Mouse (Mus musculus): ENCODE results near the gene Cldn13. TPM values are rescaled to one million over a fixed set of nuclear protein-coding genes. Genes with fewer than 3 reads are reported as not detected.
"Not testable (repeated sequence)": the region's sequence is repeated elsewhere in the genome, so short reads cannot be mapped to it uniquely, and the experiment has no call there.

Cldn13 gene
- polyA plus RNA-seq, 1 experiment from 2014 or later, result 0.31 TPM

DNA sequence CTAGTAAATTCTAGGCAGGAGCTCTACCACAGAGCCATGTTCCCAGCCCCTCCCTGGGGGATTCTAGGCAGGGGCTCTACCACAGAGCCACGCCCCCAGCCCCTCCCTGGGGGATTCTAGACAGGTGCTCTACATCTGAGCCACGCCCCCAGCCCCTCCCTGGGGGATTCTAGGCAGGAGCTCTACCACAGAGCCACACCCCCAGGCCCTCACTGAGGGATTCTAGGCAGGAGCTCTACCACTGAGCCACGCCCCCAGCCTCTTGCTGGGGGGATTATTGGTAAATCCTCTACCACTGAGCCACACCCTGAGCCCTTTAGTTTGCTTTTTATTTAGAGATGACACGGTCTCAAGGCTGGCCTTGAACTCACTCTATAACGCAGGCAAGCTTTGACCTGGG lies 18.4 kb upstream of the Cldn13 start:
- not testable (repeated sequence) for ATAC-seq (ENCODE audit: insufficient number of reproducible peaks, insufficient read depth, low FRiP score, low read depth); H3K9ac ChIP-seq (ENCODE audit: low read length); H3K27ac ChIP-seq (replicated peaks in 1 of 2; ENCODE audit: control insufficient read depth in 1 of 2, insufficient read depth in 1 of 2, low read depth in 2 of 2, low read length in 2 of 2); H3K4me3 ChIP-seq (ENCODE audit: control insufficient read depth in 1 of 2, insufficient read depth in 1 of 2, low read depth in 1 of 2, low read length in 2 of 2); H3K9me3 ChIP-seq (ENCODE audit: control insufficient read depth, low read length); H3K27me3 ChIP-seq (ENCODE audit: control insufficient read depth, insufficient read depth, low read length); H3K36me3 ChIP-seq (ENCODE audit: control insufficient read depth, insufficient read depth, low read length); H3K4me2 ChIP-seq (ENCODE audit: low read length); H3K4me1 ChIP-seq (ENCODE audit: control insufficient read depth in 2 of 2, insufficient read depth in 2 of 2, low read length in 2 of 2)
- WGBS, result 87% methylated on average over 5 of the region's 5 CpGs

DNA sequence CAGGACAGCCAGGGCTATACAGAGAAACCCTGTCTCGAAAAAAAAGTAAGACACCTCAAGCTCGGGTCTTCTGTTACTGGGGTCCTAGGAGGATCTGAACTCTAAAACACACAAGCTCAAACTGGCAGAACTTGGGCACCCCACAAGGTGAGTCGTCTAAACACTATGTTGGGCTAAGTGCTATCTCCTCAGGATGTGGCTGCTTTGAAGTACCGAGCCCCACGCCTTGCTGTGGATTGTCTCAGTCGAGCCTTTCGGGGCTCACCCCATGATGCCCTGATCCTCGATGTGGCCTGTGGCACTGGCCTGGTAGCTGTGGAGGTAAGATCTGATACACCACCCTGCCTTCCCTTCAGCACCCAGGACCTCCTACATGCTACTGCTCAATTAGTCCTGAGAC lies 18.0 kb upstream of the Cldn13 start:
- WGBS, result 80% methylated on average over 8 of the region's 8 CpGs
- ATAC-seq (ENCODE audit: insufficient number of reproducible peaks, insufficient read depth, low FRiP score, low read depth), result no peak

DNA sequence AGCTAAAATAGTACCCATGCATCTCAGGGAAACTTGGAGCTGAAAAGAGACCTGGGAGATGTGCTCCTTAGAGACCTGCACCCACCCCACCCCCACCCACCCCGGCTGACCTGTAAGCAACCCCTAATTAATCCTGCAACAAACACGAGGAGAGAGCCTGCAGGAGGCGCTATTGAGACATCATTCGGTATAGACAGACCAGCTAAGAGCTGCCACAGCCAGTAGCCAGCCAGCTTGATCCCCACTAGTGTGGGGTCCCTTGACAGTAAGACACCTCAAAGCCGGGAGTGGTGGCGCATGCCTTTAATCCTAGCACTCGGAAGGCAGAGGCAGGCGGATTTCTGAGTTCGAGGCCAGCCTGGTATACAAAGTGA lies 17.6 kb upstream of the Cldn13 start:
- Histone ChIP-seq H3K9ac (ENCODE audit: low read length) (peak overlapping the region; percentile 73), H3K4me2 (ENCODE audit: low read length) (peak overlapping the region; percentile 98), H3K9me3 (ENCODE audit: control insufficient read depth, low read length) (no peaks in the 10 kb centered on the region), H3K36me3 (ENCODE audit: control insufficient read depth, insufficient read depth, low read length) (0 out of 2 replicates have a peak, but pooled peaks cover 3% of the 10 kb centered on the region), H3K4me1 (ENCODE audit: control insufficient read depth in 2 of 2, insufficient read depth in 2 of 2, low read length in 2 of 2) (peaks cover 2 to 3% of the 10 kb centered on the region in 2 experiments; a peak in 1 of 4 replicates), H3K27ac (replicated peaks in 1 of 2; ENCODE audit: control insufficient read depth in 1 of 2, insufficient read depth in 1 of 2, low read depth in 2 of 2, low read length in 2 of 2) (peak overlapping the region in 1 of 2 experiments; percentile 45; a peak in 1 of 4 replicates), H3K27me3 (ENCODE audit: control insufficient read depth, insufficient read depth, low read length) (no peaks in the 10 kb centered on the region), H3K4me3 (ENCODE audit: control insufficient read depth in 1 of 2, insufficient read depth in 1 of 2, low read depth in 1 of 2, low read length in 2 of 2) (peak overlapping the region; percentile 65 to 66)
- no peak; the same call in 1 of the 2 replicates for ATAC-seq (ENCODE audit: insufficient number of reproducible peaks, insufficient read depth, low FRiP score, low read depth)
- 45% methylated on average over 9 of the region's 9 CpGs for WGBS

More for the DNA sequence above, 18.0 kb upstream of the Cldn13 start:
- H3K27me3 ChIP-seq (ENCODE audit: control insufficient read depth, insufficient read depth, low read length), result no peaks in the 10 kb centered on the region
- H3K36me3 ChIP-seq (ENCODE audit: control insufficient read depth, insufficient read depth, low read length), result 0 out of 2 replicates have a peak, but pooled peaks cover 3% of the 10 kb centered on the region
- no peaks in the 10 kb centered on the region for H3K9me3 ChIP-seq (ENCODE audit: control insufficient read depth, low read length)
- H3K27ac ChIP-seq (replicated peaks in 1 of 2; ENCODE audit: control insufficient read depth in 1 of 2, insufficient read depth in 1 of 2, low read depth in 2 of 2, low read length in 2 of 2), result no peak overlapping the region
- peaks cover 2 to 3% of the 10 kb centered on the region in 2 experiments; a peak in 1 of 4 replicates for H3K4me1 ChIP-seq (ENCODE audit: control insufficient read depth in 2 of 2, insufficient read depth in 2 of 2, low read length in 2 of 2)
- H3K9ac ChIP-seq (ENCODE audit: low read length), result no peak overlapping the region
- no peak overlapping the region for H3K4me3 ChIP-seq (ENCODE audit: control insufficient read depth in 1 of 2, insufficient read depth in 1 of 2, low read depth in 1 of 2, low read length in 2 of 2)
- H3K4me2 ChIP-seq (ENCODE audit: low read length), result no peak overlapping the region

DNA sequence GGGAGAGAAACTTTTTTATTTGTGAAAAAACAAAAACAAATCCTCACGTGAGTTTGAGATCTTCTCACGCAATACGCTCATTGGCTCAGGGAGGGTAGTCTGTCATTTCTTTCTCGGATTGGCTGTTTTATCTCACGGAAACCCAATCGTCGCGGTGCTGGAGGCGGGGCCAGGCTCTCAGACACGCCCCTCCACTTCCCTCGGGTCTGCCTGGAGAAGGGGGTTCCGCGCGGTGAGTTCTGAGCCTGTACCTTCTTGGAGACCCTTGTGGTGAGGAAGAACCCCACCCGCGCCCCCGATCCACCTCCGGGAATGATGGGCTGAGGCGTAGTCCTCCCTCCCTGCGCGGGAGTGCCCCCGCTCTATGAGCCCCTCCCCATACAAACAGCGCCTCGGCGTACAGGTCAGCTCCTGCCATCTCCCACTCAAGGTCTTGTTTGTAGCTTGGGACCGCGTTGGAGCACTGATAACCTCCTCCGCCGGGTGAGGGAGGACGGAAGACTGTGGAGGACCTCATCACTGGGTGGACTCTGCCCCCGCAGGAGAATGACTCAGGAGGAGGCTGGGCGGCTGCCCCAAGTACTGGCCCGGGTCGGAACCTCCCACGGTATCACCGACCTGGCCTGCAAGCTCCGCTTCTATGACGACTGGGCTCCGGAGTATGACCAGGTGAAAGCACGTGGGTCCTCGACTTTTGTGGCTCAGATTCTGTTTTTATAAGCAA lies 17.0 kb upstream of the Cldn13 start, which contains the start of gene Mettl27:
Gene Mettl27 (plus strand): TSS at position 190 of the 724 bp plus-strand sequence.
- peak within 1 kb of the TSS; percentile 2 to 45; a peak in 3 of 4 replicates for H3K27ac ChIP-seq (replicated peaks in 1 of 2; ENCODE audit: control insufficient read depth in 1 of 2, insufficient read depth in 1 of 2, low read depth in 2 of 2, low read length in 2 of 2)
- H3K9me3 ChIP-seq (ENCODE audit: control insufficient read depth, low read length), result no peaks in the 10 kb centered on the region
- peak within 1 kb of the TSS; percentile 73 for H3K9ac ChIP-seq (ENCODE audit: low read length)
- no peaks in the 10 kb centered on the region for H3K27me3 ChIP-seq (ENCODE audit: control insufficient read depth, insufficient read depth, low read length)
- H3K4me2 ChIP-seq (ENCODE audit: low read length), result peak within 1 kb of the TSS; percentile 98
- peak; percentile 83 for ATAC-seq (ENCODE audit: insufficient number of reproducible peaks, insufficient read depth, low FRiP score, low read depth)
- under 1% methylated on average over 41 of the region's 41 CpGs for WGBS
- peak within 1 kb of the TSS; percentile 65 to 66 for H3K4me3 ChIP-seq (ENCODE audit: control insufficient read depth in 1 of 2, insufficient read depth in 1 of 2, low read depth in 1 of 2, low read length in 2 of 2)
- H3K4me1 ChIP-seq (ENCODE audit: control insufficient read depth in 2 of 2, insufficient read depth in 2 of 2, low read length in 2 of 2), result peaks cover 2 to 3% of the 10 kb centered on the region in 2 experiments; a peak in 1 of 4 replicates
- H3K36me3 ChIP-seq (ENCODE audit: control insufficient read depth, insufficient read depth, low read length), result 0 out of 2 replicates have a peak, but pooled peaks cover 3% of the 10 kb centered on the region

DNA sequence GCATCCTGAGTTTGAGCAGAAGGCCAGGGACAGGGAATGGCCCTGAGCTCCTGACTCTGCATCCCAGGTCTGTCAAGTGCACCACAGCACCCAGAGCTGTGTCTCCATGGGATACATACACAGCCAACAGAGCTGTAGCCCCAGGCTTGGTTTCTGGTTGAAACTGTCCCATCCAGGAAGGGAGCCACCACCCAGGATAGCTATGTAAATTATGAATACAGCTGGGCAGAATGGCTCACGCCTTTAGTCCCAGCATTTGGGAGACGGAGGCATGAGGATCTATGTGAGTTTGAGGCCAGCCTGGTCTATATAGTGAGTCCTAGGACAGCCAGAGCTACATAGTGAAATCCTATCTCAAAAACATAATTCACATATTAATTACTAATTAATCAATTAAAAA lies 14.7 kb upstream of the Cldn13 start:
- ATAC-seq (ENCODE audit: insufficient number of reproducible peaks, insufficient read depth, low FRiP score, low read depth), result no peak
- no peaks in the 10 kb centered on the region for H3K36me3 ChIP-seq (ENCODE audit: control insufficient read depth, insufficient read depth, low read length)

DNA sequence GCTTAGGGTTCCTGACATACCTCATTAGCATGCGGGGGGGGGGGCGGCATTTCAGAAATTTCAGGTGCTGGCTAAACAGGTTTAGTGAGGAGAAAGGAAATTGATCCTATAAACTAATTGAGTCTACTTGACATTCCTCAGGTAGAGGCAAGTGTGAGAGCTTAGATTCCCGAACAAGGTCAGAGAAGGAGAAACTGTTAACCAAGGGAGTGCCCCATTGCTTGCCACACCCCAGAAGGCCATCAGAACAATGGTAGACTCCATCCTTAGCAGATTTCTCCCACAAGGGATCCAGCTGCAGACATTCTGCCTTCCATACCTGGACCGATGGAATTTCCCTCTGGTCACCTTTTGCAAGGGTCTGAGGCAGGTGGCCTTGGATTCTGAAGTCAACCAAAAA lies 11.4 kb upstream of the Cldn13 start:
- no peaks in the 10 kb centered on the region for H3K27me3 ChIP-seq (ENCODE audit: control insufficient read depth, insufficient read depth, low read length)
- H3K4me3 ChIP-seq (ENCODE audit: control insufficient read depth in 1 of 2, insufficient read depth in 1 of 2, low read depth in 1 of 2, low read length in 2 of 2), result no peak overlapping the region
- H3K9ac ChIP-seq (ENCODE audit: low read length), result no peak overlapping the region
- no peak overlapping the region for H3K4me2 ChIP-seq (ENCODE audit: low read length)
- ATAC-seq (ENCODE audit: insufficient number of reproducible peaks, insufficient read depth, low FRiP score, low read depth), result no peak
- H3K9me3 ChIP-seq (ENCODE audit: control insufficient read depth, low read length), result no peaks in the 10 kb centered on the region
- H3K27ac ChIP-seq (replicated peaks in 1 of 2; ENCODE audit: control insufficient read depth in 1 of 2, insufficient read depth in 1 of 2, low read depth in 2 of 2, low read length in 2 of 2), result no peak overlapping the region
- H3K36me3 ChIP-seq (ENCODE audit: control insufficient read depth, insufficient read depth, low read length), result no peaks in the 10 kb centered on the region
- no peaks in the 10 kb centered on the region for H3K4me1 ChIP-seq (ENCODE audit: control insufficient read depth in 2 of 2, insufficient read depth in 2 of 2, low read length in 2 of 2)
- 76% methylated on average over 4 of the region's 4 CpGs for WGBS

More for the DNA sequence above, 14.7 kb upstream of the Cldn13 start:
- H3K27me3 ChIP-seq (ENCODE audit: control insufficient read depth, insufficient read depth, low read length), result no peaks in the 10 kb centered on the region
- H3K4me2 ChIP-seq (ENCODE audit: low read length), result no peak overlapping the region
- H3K4me1 ChIP-seq (ENCODE audit: control insufficient read depth in 2 of 2, insufficient read depth in 2 of 2, low read length in 2 of 2), result peaks cover 2 to 3% of the 10 kb centered on the region in 2 experiments; a peak in 1 of 4 replicates
- no peaks in the 10 kb centered on the region for H3K9me3 ChIP-seq (ENCODE audit: control insufficient read depth, low read length)
- H3K4me3 ChIP-seq (ENCODE audit: control insufficient read depth in 1 of 2, insufficient read depth in 1 of 2, low read depth in 1 of 2, low read length in 2 of 2), result no peak overlapping the region
- H3K9ac ChIP-seq (ENCODE audit: low read length), result no peak overlapping the region
- WGBS, result 81% methylated on average over 2 of the region's 2 CpGs
- no peak overlapping the region for H3K27ac ChIP-seq (replicated peaks in 1 of 2; ENCODE audit: control insufficient read depth in 1 of 2, insufficient read depth in 1 of 2, low read depth in 2 of 2, low read length in 2 of 2)

DNA sequence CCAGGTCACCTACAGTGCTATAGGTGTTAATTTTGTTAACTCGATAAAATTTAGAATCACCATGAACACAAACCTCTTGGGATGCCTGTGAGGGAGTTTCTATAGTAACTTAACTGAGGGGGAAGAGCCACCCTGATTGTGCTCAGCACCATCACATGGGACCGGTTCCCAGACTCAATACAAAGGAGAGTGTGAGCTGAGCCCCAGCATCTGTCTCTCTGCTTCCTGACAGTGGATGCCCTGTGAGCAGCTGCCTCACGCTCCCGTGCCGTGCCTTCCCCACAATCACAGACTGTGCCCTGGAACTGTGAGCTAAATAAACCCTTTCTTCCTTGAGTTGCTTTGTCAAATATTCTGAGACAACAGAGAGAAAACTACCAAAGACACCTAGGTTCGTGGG lies 7.8 kb upstream of the Cldn13 start:
- H3K4me1 ChIP-seq (ENCODE audit: control insufficient read depth in 2 of 2, insufficient read depth in 2 of 2, low read length in 2 of 2), result no peaks in the 10 kb centered on the region
- no peaks in the 10 kb centered on the region for H3K27me3 ChIP-seq (ENCODE audit: control insufficient read depth, insufficient read depth, low read length)
- H3K4me2 ChIP-seq (ENCODE audit: low read length), result no peak overlapping the region
- no peaks in the 10 kb centered on the region for H3K36me3 ChIP-seq (ENCODE audit: control insufficient read depth, insufficient read depth, low read length)
- H3K9ac ChIP-seq (ENCODE audit: low read length), result no peak overlapping the region
- no peaks in the 10 kb centered on the region for H3K9me3 ChIP-seq (ENCODE audit: control insufficient read depth, low read length)
- 65% methylated on average over 6 of the region's 6 CpGs for WGBS
- ATAC-seq (ENCODE audit: insufficient number of reproducible peaks, insufficient read depth, low FRiP score, low read depth), result no peak
- H3K4me3 ChIP-seq (ENCODE audit: control insufficient read depth in 1 of 2, insufficient read depth in 1 of 2, low read depth in 1 of 2, low read length in 2 of 2), result no peak overlapping the region
- no peak overlapping the region for H3K27ac ChIP-seq (replicated peaks in 1 of 2; ENCODE audit: control insufficient read depth in 1 of 2, insufficient read depth in 1 of 2, low read depth in 2 of 2, low read length in 2 of 2)

Measured in heart, embryonic 14.5 days (tissue).